Mouse (Mus musculus): Measurements from ENCODE around the gene Haghl. TPM values are rescaled to one million over a fixed set of nuclear protein-coding genes. Genes with fewer than 3 reads are reported as not detected.

The Haghl gene
- polyA plus RNA-seq, 2 experiments from 2014 or later = 27.2 to 30.3 TPM

DNA sequence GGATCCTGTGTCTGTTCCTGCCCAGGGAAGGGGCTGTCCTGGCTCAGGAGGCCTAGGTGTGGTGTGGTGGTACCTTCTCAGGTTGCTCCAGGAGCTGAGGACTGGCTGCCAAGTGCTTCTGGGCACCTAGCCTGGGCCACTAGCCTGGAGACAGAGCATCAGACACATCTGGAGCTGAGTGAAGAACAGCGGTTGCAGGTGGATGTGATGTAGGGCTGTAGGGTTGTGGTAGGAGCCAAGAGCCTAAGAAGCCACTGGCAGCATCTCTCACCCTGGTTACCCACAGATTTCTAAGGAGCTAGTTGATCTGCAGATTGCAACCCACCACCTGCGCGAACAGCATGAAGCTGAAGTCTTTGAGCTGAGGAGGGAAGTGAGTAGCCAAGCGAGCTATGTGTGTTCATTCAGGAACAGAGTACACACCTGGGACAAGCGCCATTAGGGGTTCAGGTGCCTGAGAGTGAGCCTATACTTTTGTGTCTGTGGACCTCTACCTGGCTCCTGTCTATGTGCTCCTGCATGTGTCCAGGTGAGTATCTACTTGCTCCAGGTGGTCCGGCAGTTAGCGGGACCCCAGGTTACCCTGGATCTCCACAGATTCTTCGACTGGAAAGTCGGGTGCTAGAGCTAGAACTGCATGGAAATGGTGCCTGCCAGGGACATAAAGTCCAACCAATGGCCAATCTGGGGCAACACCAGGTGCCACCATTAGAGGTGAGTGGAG lies 1.5 kb upstream of the Haghl start:
- ATAC-seq = no peak

DNA sequence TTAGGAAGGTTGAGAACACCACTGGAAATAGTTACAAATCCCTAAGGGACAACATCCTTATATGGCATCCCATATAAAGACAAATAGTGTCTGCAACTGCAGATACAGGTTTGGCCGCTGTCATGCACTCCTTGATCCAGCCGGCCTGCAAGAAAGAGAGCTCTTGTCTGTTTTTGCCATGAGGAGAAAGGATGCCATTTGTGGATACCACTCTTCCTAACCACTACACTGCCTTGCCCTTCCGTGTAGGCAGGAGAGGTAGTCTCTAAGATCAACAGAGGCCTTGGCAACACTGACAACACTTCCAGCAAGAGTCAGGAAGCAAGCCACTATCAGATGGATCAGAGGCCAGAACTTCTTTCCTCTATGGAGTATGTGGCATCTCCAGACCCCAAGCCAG lies 807 bp upstream of the Haghl start, which contains the start of gene Ccdc78:
Gene Ccdc78, plus strand, starts transcription at position 301 of the 400 bp plus-strand sequence.
- ATAC-seq = no peak

DNA sequence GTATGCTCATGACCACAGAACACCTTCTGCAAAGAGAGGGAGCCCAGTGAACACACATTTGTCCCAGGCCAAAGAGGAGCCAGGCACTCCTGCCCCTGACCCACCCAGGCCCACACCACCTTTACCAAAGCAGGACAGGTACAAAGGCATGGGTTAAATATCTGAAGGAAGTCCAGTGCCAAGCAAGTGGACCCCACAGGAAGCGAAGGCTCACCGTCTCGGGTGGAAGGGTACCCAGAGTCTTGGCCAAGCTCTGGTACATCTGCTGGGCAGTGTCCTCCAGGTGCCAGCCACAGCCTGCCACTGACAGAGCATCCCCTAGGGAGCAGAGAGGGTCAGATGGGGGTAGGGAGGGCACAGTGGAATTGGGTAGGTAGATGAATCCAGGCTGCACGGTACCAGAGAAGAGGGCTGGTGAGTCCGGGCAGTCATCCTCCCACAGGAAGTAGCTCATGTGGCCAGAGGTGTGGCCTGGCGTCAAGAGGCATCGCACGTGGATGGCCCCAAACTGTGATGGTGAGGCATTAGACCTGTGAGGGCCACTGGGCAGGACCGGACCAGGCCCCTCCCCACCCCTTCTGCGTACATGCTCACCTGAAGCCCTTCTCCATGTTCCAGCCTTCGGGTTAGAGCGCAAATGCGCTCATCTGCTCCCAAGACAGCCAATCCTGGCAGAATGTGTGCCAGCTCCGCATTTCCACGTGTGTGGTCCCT lies 1.5 kb downstream of the Haghl start:
- ATAC-seq = no peak

DNA sequence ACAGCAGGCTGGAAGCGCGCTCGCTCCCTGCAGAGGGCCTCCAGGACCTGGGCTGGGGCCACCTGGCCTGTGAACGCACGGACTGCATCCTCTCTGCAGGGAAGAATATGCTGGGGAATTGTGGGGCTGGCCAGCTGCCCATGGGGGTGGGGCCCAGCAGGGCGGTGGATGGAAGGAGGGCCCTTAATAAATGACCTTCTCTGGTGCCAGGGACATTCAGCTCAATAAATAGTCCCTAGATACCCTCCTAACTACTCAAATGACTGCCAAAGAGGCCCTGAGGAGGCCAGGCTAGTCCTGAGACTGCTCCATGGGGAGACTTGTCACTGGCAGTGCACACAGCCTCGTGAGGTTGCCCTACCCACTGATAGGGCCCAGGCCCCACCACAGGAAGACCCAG lies 2.4 kb downstream of the Haghl start:
- ATAC-seq = no peak

DNA sequence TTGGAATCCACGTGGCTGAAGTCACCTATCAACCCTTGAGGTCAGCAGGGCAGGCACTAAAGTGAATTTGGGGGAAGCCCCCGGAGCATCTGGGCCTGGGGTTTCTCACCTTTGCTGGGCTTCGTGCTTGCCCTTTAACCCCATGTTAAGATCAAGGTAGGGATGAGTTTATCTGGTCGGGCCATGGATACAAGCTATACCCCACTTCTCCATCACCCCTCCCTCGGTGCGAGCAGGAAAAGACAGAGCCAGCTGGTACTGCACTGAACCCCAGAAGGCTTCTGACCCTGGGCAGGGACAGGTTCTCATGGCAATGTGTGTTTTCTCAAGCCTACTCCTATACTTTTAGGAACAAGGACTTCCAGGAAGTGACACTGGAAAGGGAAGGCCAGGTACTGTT lies 4.1 kb downstream of the Haghl start:
- ATAC-seq = no peak

DNA sequence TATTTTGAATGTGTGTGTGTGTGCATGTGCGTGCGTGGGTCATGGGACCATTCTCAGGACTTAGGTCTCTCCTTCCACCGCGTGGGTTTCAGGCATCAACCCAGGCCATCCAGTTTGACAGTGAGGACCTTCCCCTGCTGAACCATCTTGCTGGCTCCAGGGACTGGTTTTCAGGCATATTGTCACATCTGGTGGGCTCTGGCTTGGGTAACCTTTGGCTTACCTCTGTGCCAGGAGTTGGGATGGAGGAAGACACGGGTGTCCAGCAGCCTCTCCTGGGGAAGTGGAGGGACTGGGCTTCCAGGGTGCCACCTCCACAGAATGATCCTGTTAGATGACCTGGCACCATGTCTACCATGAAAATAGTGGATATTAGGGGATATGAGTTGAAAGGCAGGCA lies 7.5 kb downstream of the Haghl start:
- no peak for ATAC-seq

DNA sequence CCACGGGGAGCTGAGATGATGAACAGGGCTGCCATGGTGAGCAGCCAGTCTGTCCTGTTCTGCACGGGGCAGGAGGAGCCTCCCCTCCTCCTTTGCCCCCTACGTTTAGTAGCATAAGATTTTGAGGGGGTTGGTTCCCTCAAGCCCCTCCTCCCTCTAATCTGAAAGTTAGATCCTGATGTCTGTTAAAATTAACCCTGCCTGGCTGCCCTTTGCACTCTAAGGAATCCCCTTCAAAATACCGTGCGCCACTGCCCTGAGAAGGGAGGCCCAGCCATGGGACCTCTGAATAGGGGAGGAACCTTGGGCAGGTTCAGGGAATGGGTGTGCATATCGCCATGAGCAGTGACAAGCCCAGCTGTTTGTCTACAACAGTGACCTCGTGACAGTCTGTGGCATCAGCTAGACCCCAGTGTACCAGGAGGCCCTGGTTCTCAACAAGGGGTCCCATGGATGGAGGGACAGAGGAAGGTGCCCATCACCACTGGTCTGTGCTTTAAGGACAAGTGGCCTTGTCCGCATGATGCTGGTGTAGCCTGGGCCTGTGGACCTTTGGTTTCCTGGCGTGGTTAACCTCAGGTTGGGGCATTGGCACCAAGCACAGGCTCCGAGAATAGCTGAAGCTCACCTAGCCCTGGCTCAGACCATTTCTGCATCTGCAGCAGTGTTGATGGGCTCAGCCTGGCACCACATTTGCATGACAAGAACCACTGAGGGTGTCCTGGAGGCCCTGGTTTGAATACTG lies 10.0 kb downstream of the Haghl start:
- ATAC-seq = no peak

DNA sequence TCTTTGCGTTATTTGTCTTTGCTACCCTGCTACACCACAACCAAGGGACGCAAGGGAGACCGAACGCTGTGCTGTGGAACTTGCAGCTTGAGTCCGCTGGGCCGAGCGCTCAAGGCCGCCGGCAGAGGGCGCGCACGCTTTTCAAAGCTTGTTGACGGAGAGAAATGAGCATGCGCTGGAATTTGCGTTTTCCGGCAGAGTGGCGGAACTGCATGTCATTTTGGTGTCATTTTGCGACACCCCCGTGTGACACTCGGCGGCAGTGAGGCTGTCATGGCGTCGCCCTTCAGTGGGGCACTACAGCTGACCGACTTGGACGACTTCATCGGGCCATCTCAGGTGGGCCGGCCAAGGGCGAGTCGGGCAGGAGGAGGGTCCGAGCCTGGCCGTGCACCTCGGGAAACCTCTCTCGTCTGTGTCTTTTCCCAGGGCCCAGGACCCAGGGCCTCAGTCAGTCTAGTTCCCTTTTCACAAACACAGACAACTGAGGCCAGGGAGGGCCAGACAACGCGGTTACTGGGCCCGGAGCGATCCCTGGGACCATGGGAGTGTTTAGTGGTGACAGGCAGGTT lies 11.8 kb downstream of the Haghl start, which contains the start of gene Narfl:
Gene Narfl, plus strand, starts transcription at position 228 of the 572 bp plus-strand sequence.
- ATAC-seq = peak; percentile 85

DNA sequence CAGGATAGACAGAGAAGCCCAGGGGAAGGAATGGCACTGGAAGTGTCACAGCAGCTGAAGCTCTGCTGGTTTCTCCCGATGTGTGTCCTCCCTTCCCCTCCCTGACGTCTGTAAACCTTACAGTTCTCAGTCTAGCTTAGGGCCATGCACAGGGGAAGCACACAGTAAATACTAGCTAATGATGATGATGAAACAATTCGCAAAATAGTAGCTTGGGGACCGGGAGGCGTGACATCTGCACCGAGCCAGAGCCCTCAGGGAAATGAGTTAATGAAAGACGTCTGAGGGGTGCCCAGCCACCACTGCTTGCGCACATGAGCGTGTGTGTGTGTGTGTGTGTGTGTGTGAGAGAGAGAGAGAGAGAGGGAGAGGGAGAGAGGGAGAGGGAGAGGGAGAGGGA lies 16.1 kb downstream of the Haghl start:
- no peak for ATAC-seq

DNA sequence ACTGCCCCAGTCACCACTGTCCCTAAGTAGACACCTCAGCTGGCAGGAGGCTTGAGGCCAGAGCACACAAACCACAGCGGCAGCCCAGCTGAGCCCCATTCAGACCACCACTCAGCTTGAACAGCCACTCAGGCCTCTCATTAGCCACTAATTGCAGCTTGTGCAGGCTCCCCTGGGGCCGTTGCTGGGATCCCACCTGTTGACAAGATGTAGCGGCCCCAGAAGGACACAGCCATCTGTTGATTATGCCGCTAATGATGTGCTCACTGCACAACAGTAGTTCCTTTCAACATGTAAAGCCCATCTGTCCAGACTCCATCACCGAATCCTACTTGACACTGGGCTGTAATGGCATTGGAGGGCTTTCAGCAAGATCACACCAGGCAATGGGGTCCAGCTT lies 19.6 kb downstream of the Haghl start:
- ATAC-seq = no peak

DNA sequence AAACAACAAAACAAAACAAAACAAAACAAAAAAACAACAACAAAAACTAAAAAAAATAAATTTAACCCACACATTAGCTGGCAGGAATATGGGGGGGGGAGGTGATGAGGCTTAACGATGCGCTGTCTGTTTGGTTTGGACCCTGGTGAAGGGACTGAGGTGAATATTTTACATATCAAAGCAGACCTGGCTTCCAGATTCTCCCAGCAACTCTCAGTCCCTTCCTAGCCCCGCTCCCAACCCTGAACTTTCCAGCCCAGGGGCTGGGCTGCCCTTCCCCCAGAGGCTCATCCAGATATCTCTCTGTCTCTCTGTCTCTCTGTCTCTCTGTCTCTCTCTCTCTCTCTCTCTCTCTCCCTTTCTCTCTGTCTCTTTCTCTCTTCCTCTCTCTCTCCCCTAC lies 22.9 kb downstream of the Haghl start:
- no peak for ATAC-seq

DNA sequence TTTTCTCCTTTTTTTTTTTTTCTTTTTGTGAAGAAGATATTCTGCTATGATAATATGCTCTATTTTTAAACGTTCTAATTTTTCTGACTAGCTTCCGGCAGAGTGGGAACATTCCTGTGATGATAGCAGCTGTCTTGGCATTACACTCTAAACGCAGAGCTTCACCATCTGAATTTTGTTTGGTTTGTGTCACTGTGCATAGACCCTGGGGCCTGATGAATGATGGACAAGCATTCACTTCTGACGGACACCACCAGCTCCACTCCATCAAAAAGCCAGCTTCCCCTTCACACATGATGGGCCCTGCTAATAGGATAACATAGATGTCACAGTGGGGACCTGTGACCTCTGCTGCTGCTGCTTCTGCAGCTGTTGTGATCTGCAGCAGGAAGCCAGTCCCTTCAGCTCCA lies 23.9 kb downstream of the Haghl start:
- ATAC-seq = no peak

DNA sequence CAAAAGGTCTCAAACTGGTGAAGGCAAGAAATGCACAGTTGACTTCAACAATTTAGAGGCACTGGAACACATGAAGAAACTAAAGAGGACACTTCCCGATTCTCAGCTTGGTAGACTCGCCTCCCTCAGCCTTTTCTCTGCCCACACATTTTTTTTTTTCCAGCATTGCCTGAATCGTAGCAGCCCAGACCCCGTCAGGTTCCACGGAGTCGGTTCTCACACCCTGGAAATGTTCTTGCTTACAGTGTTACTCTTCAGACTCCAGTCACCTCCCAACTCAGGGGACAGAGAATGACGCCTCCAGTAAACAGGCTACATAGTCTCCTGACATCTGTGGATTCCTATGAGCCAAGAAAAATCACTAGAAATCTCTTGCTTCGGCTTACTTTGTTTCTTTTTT lies 25.3 kb downstream of the Haghl start:
- no peak for ATAC-seq

DNA sequence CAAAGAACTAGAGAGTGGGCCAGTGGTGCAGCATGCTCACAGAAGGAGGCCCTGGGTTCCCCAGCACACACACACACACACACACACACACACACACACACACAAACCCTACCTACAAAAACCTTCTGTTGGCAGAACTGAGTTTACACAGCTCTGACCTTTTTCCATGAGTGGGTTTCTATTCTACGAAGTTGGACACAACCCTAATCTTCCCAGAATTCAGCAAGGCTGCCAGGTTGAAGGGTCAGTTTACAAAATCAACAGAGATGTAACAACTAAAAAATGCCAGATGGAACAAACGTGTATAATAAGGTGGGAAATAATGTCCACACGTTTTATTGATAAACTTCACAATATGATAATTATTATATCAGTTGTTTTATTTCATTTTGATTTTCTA lies 27.8 kb downstream of the Haghl start:
- no peak for ATAC-seq

DNA sequence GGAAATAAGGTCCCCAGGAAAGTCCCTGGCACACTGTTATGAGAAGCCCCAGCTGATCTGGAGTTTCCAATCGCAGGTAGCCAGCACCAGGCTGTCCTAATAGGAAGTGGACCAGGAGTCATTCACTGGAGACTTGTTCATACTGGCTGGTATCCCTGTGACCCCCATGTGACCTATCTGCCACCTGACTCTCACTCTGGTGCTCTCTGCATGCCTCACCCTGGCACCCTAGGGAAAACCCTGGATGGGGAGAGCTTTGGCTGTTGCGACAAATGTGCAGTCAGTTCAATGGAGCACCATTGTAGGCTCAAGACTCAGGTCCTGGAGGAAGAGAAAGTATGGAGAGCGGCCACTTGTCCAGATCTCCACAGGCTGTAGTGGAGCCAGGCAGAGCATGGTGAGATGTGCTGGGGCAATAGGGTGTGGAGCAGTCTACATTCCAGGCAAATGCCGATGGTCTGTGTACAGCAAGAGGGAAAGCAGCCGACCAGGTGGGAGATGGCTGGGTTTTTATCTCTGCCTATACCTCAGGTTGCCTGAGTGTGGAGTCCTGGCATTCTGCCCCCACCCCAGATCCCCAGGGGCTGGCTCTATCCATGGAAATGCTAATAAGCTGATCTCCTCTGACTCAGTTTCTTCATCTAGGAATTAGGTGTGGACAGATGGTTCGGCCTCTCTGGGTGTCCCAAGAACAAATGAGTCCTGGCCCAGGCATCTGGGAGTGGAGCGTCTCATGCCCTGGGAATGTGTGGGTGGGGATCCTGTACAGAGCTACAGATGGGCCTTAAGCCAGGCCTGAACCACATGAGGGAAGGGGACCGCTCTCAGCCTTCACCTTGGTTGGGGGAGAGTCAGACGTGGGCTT lies 28.9 kb downstream of the Haghl start:
- ATAC-seq = no peak

DNA sequence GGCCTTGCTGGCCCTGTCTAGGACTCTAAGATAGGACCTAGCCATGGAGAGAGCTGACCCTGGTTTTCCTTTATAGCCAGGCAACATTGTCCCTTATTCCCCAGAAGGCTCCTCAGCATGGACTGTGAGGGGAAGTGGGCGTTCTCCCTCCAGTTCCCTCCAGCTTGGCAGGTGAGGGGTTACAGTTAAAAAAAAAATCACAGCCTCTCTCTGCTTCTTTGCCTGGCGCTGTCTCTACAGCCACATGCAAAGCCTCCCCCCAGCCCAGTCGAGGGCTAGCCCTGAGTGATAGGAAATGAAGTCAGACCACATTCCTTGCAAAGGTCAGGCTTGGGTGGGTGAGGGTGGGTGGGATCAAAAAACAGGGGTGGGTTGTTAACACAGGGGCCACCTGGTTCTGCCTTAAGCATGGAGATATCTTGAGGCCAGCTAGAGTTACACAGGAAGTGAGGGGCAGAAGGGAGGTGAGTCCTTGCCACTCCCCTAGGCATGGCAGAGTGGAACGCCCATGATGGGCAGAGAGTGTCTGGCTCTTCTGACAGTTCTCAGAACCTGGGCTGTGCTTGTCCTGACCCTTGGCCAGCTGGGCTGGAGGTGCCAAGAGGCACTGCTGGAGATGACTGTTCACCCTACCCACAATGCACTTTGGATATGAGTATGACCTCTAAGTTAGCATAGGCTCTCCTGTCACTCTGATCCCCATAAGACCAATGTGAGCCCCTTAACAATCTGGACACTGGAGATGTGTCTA lies 29.7 kb downstream of the Haghl start:
- ATAC-seq = no peak

DNA sequence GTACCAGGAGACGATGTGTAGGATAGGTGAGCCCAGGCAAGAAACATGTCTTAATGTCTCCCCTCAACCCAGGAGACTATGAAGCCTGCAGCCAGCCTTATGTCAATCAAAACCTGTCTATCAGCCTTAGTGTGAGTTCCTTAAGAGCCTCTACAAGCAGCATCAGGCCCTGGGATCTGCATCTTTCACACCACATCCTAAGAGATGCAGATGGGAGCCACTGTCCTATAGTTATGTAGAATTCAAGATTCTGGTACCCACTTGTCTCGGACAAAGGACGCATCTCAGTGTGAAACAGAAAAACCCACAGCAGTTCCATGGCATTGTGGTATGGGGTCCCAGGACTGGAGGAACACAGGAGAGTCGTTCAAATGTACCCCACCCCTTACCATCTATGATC lies 30.4 kb downstream of the Haghl start:
- ATAC-seq = no peak

DNA sequence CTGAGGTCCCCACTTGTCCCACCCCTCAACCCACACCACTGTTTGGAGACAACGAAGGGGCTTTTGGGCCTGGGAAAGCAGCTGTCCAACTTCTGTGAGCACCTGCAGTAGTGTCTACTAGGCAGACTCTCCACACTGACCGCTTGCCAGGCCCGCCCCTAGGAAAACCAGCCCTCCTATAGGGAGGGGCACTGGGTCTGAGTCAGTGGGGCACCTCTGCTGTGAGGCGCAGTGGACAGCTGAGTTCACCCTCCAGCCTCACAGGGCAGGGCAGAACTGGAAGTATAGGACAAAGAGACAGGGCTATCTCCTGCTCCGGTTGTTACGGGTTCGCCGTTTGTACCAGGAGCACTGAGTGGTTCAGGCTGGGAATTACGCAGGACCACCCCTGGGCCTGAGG lies 31.2 kb downstream of the Haghl start, which contains the start of gene Msln:
Gene Msln, minus strand, starts transcription at position 138 of the 400 bp plus-strand sequence.
- ATAC-seq = no peak

DNA sequence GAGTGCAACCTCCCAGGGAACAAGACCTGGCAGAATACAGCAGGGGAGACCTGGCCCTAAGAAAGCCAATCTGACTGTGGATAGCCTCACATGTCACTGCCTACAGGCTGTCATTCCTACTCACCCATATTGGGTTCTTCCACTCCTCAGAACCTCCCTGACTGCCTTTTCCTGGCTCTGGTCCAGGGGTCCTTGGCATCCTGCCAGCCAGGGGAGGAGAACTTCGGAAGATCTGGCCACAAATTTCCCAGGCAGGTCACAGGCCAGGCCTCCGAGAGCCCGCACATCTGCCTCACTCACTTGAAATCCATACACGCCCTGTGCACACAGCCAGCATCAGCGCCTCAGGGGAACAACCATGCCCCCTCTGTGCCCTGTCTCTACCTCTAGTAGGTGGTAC lies 34.0 kb downstream of the Haghl start:
- ATAC-seq = no peak

DNA sequence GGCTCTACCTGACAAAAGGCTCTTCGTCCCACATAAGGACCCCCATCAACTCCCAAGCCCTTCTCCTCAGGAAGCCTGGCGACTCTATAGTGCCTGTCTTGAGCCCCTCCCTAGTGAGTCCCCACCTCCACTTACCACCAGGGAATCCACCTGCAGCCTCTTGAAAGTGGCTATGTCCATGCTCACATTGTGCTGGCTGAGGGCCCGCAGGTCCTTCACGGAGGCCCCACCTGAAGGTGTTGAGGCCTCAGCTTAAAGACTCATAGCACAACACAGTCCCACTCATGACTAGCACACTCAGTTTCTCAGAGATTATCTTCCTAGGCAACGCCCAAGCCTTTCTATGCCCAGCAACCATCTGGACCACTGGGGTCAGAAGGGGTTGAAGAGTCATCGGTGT lies 36.2 kb downstream of the Haghl start:
- no peak for ATAC-seq

DNA sequence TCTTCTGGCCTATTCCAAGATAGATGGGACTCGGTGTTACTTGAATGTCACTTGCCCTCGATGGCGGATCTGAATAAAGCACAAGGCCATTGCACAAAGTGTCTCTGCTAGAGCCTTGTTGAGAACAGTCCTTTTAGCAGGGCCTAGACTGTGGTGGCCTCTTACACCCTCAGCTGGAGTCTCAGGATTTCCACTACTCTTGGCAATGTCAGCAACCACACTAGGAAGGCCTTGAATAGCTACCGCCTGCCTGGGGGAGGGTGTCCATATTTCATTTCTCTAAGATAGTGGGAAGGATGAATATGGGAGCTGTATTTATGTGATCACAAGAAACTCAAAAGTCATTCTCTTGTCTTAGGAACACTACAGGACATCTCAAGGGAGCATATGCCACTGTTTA lies 37.2 kb downstream of the Haghl start:
- no peak for ATAC-seq

Data from activated CD4-positive, CD25-positive, alpha-beta regulatory T cell, adult 4 months (primary cell).